Mouse (Mus musculus) kidney, embryonic 16.5 days (tissue): ENCODE results near the gene Foxl2. TPM values are rescaled to one million over a fixed set of nuclear protein-coding genes. Genes with fewer than 3 reads are reported as not detected.

Experiments
- ATAC-seq: fragments of 200-750 bp; cut with Nextera tagmentation; 2 replicates; pipeline ENCODE4 v1.8.0; 2017; ENCODE audit warnings: moderate TSS enrichment; ENCODE audit not compliant: low FRiP score, low TSS enrichment
- H3K27ac ChIP-seq: fragments of 300-500 bp; sonication (generic); 2 replicates; pipeline ENCODE4 v1.5.1; 2014; ENCODE audit warnings: low read length
- H3K27me3 ChIP-seq: fragments of 300-500 bp; sonication (generic); 2 replicates; pipeline ENCODE4 v1.6.1; 2014; ENCODE audit warnings: low read length, control low read depth, mixed read lengths; ENCODE audit not compliant: insufficient read depth
- H3K36me3 ChIP-seq: fragments of 300-500 bp; sonication (generic); 2 replicates; pipeline ENCODE4 v1.6.1; 2014; ENCODE audit warnings: low read length, control low read depth, mixed read lengths; ENCODE audit not compliant: insufficient read depth
- H3K4me1 ChIP-seq: fragments of 300-500 bp; sonication (generic); 2 replicates; pipeline ENCODE4 v1.6.1; 2014; ENCODE audit warnings: low read length, control low read depth, mixed read lengths; ENCODE audit not compliant: insufficient read depth
- H3K4me2 ChIP-seq: fragments of 300-500 bp; sonication (generic); replicated peaks from 2 replicates; pipeline ENCODE4 v1.6.1; 2014; ENCODE audit warnings: low read depth, low read length
- H3K4me3 ChIP-seq: fragments of 300-500 bp; sonication (generic); 2 replicates; pipeline ENCODE4 v1.5.1; 2014; ENCODE audit warnings: mild to moderate bottlenecking, low read length
- H3K9ac ChIP-seq: fragments of 300-500 bp; sonication (generic); replicated peaks from 2 replicates; pipeline ENCODE4 v1.6.1; 2014; ENCODE audit warnings: low read length
- H3K9me3 ChIP-seq: fragments of 300-500 bp; sonication (generic); 2 replicates; pipeline ENCODE4 v1.6.1; 2016; ENCODE audit warnings: low read length, control low read depth
- WGBS: fragments of 180-500 bp; shearing (Covaris S2); extraction: QIAGEN DNeasy Blood & Tissue Kit; methylation state at CpG from one replicate; pipeline ENCODE4 v1.1.7; 2014; 5-methylcytosine and 5-hydroxymethylcytosine counted together
- polyA plus RNA-seq: library from polyadenylated mRNA; unstranded; fragments of >200 nt; fragmentation: Nextera tagmentation; extraction: Ambion mirVana; gene quantifications from 2 replicates; pipeline ENCODE4 v1.2.1, GENCODE M21; 2015

Gene Foxl2
- polyA plus RNA-seq, 1 experiment from 2014 or later: not detected

- 7% methylated on average over 22 of the region's 22 CpGs for WGBS
Measured at GRCm38 (mm10) chr9:98961591-98962477, 6.7 kb downstream of the Foxl2 start.

GRCm38 (mm10) chr9:98962478-98963142, 7.5 kb downstream of the Foxl2 start:
- Histone ChIP-seq H3K36me3 (no peaks in the 10 kb centered on the region), H3K4me3 (no peak overlapping the region), H3K9ac (no peak overlapping the region), H3K27ac (no peak overlapping the region), H3K27me3 (peaks cover 93% of the 10 kb centered on the region), H3K4me2 (no peak overlapping the region), H3K4me1 (no peaks in the 10 kb centered on the region), H3K9me3 (no peaks in the 10 kb centered on the region)
- ATAC-seq: no peak
- WGBS: under 1% methylated on average over 20 of the region's 20 CpGs

More at GRCm38 (mm10) chr9:98961591-98962477, 6.7 kb downstream of the Foxl2 start:
- ATAC-seq: no peak
- H3K9ac ChIP-seq: no peak overlapping the region
- H3K27me3 ChIP-seq: peaks cover 89% of the 10 kb centered on the region
- no peaks in the 10 kb centered on the region for H3K36me3 ChIP-seq
- no peaks in the 10 kb centered on the region for H3K9me3 ChIP-seq
- H3K4me2 ChIP-seq: no peak overlapping the region
- H3K4me3 ChIP-seq: no peak overlapping the region
- H3K27ac ChIP-seq: no peak overlapping the region
- peaks cover 4% of the 10 kb centered on the region for H3K4me1 ChIP-seq

GRCm38 (mm10) chr9:98963661-98964060, 8.6 kb downstream of the Foxl2 start:
- H3K4me1 ChIP-seq: no peaks in the 10 kb centered on the region
- H3K27ac ChIP-seq: no peak overlapping the region
- H3K9ac ChIP-seq: no peak overlapping the region
- no peaks in the 10 kb centered on the region for H3K9me3 ChIP-seq
- no peak overlapping the region for H3K4me2 ChIP-seq
- H3K36me3 ChIP-seq: no peaks in the 10 kb centered on the region
- H3K4me3 ChIP-seq: no peak overlapping the region
- H3K27me3 ChIP-seq: peaks cover 88% of the 10 kb centered on the region
- ATAC-seq: no peak
- WGBS: 4% methylated on average over 18 of the region's 18 CpGs

GRCm38 (mm10) chr9:98965084-98965483, 10.0 kb downstream of the Foxl2 start:
- H3K4me2 ChIP-seq: no peak overlapping the region
- H3K27me3 ChIP-seq: peaks cover 87% of the 10 kb centered on the region
- H3K4me3 ChIP-seq: no peak overlapping the region
- WGBS: 1% methylated on average over 18 of the region's 18 CpGs
- ATAC-seq: peak; percentile 49; the same call in 1 of the 2 replicates
- no peak overlapping the region for H3K9ac ChIP-seq
- H3K9me3 ChIP-seq: no peaks in the 10 kb centered on the region
- no peaks in the 10 kb centered on the region for H3K4me1 ChIP-seq
- H3K36me3 ChIP-seq: no peaks in the 10 kb centered on the region
- H3K27ac ChIP-seq: no peak overlapping the region

- Histone ChIP-seq H3K9ac (no peak overlapping the region), H3K4me3 (peak overlapping the region; percentile 45), H3K36me3 (no peaks in the 10 kb centered on the region), H3K4me2 (peak overlapping the region; percentile 58), H3K4me1 (no peaks in the 10 kb centered on the region), H3K27me3 (peaks cover 86% of the 10 kb centered on the region), H3K9me3 (peaks cover 8% of the 10 kb centered on the region; the same call in 1 of the 2 replicates), H3K27ac (no peak overlapping the region)
- under 1% methylated on average over 40 of the region's 40 CpGs for WGBS
- 0 out of 2 replicates have a peak, but pooled peaks have one; percentile 23 for ATAC-seq
Measured at GRCm38 (mm10) chr9:98973101-98973521, 18.0 kb downstream of the Foxl2 start.

GRCm38 (mm10) chr9:98973561-98973960, 18.5 kb downstream of the Foxl2 start:
- H3K36me3 ChIP-seq: no peaks in the 10 kb centered on the region
- H3K27me3 ChIP-seq: peaks cover 86% of the 10 kb centered on the region
- H3K9ac ChIP-seq: no peak overlapping the region
- peak overlapping the region; percentile 45 for H3K4me3 ChIP-seq
- peak overlapping the region; percentile 58 for H3K4me2 ChIP-seq
- no peak for ATAC-seq
- peaks cover 8% of the 10 kb centered on the region; the same call in 1 of the 2 replicates for H3K9me3 ChIP-seq
- WGBS: 5% methylated on average over 7 of the region's 7 CpGs
- no peak overlapping the region for H3K27ac ChIP-seq
- H3K4me1 ChIP-seq: no peaks in the 10 kb centered on the region

- Histone ChIP-seq H3K4me1 (peaks cover 4% of the 10 kb centered on the region; the same call in 1 of the 2 replicates), H3K27ac (no peak overlapping the region), H3K4me3 (no peak overlapping the region), H3K36me3 (no peaks in the 10 kb centered on the region), H3K9ac (no peak overlapping the region), H3K27me3 (peaks cover 81% of the 10 kb centered on the region), H3K9me3 (peaks cover 8% of the 10 kb centered on the region; the same call in 1 of the 2 replicates), H3K4me2 (no peak overlapping the region)
- WGBS: 32% methylated on average over 2 of the region's 2 CpGs
- no peak for ATAC-seq
Measured at GRCm38 (mm10) chr9:98974898-98975297, 19.8 kb downstream of the Foxl2 start.

- Histone ChIP-seq H3K27me3 (peaks cover 69% of the 10 kb centered on the region), H3K4me2 (no peak overlapping the region), H3K36me3 (no peaks in the 10 kb centered on the region), H3K4me3 (no peak overlapping the region), H3K27ac (no peak overlapping the region), H3K9ac (no peak overlapping the region), H3K4me1 (peaks cover 4% of the 10 kb centered on the region; the same call in 1 of the 2 replicates), H3K9me3 (no peaks in the 10 kb centered on the region; the same call in 1 of the 2 replicates)
- 81% methylated on average over 1 of the region's 1 CpGs for WGBS
- no peak for ATAC-seq
Measured at GRCm38 (mm10) chr9:98976081-98976480, 21.0 kb downstream of the Foxl2 start.

GRCm38 (mm10) chr9:98976520-98976919, 21.4 kb downstream of the Foxl2 start:
- H3K9ac ChIP-seq: no peak overlapping the region
- peaks cover 4% of the 10 kb centered on the region; the same call in 1 of the 2 replicates for H3K4me1 ChIP-seq
- H3K27ac ChIP-seq: no peak overlapping the region
- peaks cover 66% of the 10 kb centered on the region for H3K27me3 ChIP-seq
- ATAC-seq: no peak
- no peaks in the 10 kb centered on the region for H3K9me3 ChIP-seq
- 45% methylated on average over 5 of the region's 5 CpGs for WGBS
- H3K4me2 ChIP-seq: no peak overlapping the region
- no peak overlapping the region for H3K4me3 ChIP-seq
- no peaks in the 10 kb centered on the region for H3K36me3 ChIP-seq
